Mouse (Mus musculus): Measurements from ENCODE around the gene Gm45785.

DNA sequence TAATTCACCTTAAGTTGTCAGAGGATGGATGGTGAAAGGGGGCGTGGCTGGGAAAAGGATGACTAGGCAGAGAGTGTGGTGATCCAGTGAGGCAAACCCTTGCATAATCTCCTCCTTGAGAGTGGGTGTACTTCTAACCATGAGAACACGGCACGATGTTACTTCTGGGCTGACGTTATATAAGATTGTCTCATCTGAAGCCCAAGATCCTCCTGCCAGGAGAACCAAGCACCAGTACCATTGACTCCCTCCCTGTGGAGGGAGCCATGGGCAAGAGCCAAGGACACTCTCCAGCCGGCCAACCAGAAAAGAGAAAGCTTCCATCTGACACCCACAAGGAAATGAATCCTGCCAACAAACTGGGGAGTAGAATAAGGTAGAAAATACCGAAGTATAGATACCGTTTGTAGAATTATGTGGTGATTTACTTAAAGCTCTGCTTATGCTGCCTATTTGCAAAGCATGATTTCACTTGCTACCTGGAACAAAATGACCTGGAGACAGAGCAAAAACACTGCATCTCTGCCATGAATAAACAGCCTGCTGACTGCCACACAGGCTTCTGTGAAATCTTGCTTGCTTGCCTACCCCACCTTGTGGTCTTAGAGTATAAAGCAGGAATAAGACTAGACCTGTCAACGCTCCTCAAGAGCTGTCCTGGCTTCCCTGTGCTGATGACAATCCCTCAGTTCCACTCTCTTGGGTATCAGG lies 27.8 kb downstream of the Gm45785 start:
- TF ChIP-seq POU5F1 (IDR thresholded peaks at IDR 0.05; ENCODE audit: borderline replicate concordance, low read length) (no peak), CTCF (conservative IDR thresholded peaks at IDR 0.05; ENCODE audit: low read length) (peak; percentile 18; the same call in 1 of the 2 replicates), NANOG (IDR thresholded peaks at IDR 0.05; ENCODE audit: borderline replicate concordance, low read length) (no peak)

Measured in E14TG2a.4 (cell line).